Mouse (Mus musculus): ENCODE data around the gene Olfr1428. TPM values are rescaled to one million over a fixed set of nuclear protein-coding genes. Genes with fewer than 3 reads are reported as not detected.

Gene Olfr1428
- polyA plus RNA-seq (2015; fragmentation: Nextera tagmentation; extraction: Ambion mirVana): not detected in 2 replicates

GRCm38 (mm10) chr19:12115797-12116196 lies at the start of gene Olfr1428:
Gene Olfr1428 (minus strand): TSS chr19:12115897.

GRCm38 (mm10) chr19:12123103-12123502 lies 7.4 kb upstream of the Olfr1428 start, which contains the start of gene Olfr76:
Gene Olfr76 (minus strand): TSS chr19:12123203.

GRCm38 (mm10) chr19:12103234-12103633 lies 12.5 kb downstream of the Olfr1428 start, which contains the start of gene Olfr1427:
Gene Olfr1427 (minus strand): TSS chr19:12103334.

GRCm38 (mm10) chr19:12091913-12092312 lies 23.8 kb downstream of the Olfr1428 start, which contains the start of gene Olfr1426:
Gene Olfr1426 (minus strand): TSS chr19:12092013.

GRCm38 (mm10) chr19:12077631-12078030 lies 38.1 kb downstream of the Olfr1428 start, which contains the start of gene Olfr1425:
Gene Olfr1425 (minus strand): TSS chr19:12077731.

GRCm38 (mm10) chr19:12062582-12062981 lies 53.1 kb downstream of the Olfr1428 start, which contains the start of gene Olfr1424:
Gene Olfr1424 (minus strand): TSS chr19:12062682.

Other genes starting within 250 kb of the Olfr1428 start
- not detected in 2 replicates for gene Olfr1419, start 240.8 kb downstream of the Olfr1428 start, polyA plus RNA-seq (2015; fragmentation: Nextera tagmentation; extraction: Ambion mirVana)
- gene Olfr1420, start 229.3 kb downstream of the Olfr1428 start, polyA plus RNA-seq (2015; fragmentation: Nextera tagmentation; extraction: Ambion mirVana): 0.15 TPM in 1 of 2 replicates, not detected in the other
- 7.5 and 9.0 TPM in 2 replicates for gene Patl1, start 203.5 kb downstream of the Olfr1428 start, polyA plus RNA-seq (2015; fragmentation: Nextera tagmentation; extraction: Ambion mirVana)
- gene Osbp, start 150.0 kb downstream of the Olfr1428 start, polyA plus RNA-seq (2015; fragmentation: Nextera tagmentation; extraction: Ambion mirVana): 2.5 and 3.8 TPM in 2 replicates
- gene Olfr1423, start 74.6 kb downstream of the Olfr1428 start, polyA plus RNA-seq (2015; fragmentation: Nextera tagmentation; extraction: Ambion mirVana): 0.02 TPM in 1 of 2 replicates, not detected in the other
- gene Olfr1424, start 53.2 kb downstream of the Olfr1428 start, polyA plus RNA-seq (2015; fragmentation: Nextera tagmentation; extraction: Ambion mirVana): not detected in 2 replicates
- gene Olfr1425, start 38.2 kb downstream of the Olfr1428 start, polyA plus RNA-seq (2015; fragmentation: Nextera tagmentation; extraction: Ambion mirVana): not detected in 2 replicates
- not detected in 2 replicates for gene Olfr1426, start 23.9 kb downstream of the Olfr1428 start, polyA plus RNA-seq (2015; fragmentation: Nextera tagmentation; extraction: Ambion mirVana)
- not detected in 2 replicates for gene Olfr1427, start 12.6 kb downstream of the Olfr1428 start, polyA plus RNA-seq (2015; fragmentation: Nextera tagmentation; extraction: Ambion mirVana)
- not detected in 2 replicates for gene Olfr76, start 7.3 kb upstream of the Olfr1428 start, polyA plus RNA-seq (2015; fragmentation: Nextera tagmentation; extraction: Ambion mirVana)
- not detected in 2 replicates for gene Olfr1555-ps1, start 54.2 kb upstream of the Olfr1428 start, polyA plus RNA-seq (2015; fragmentation: Nextera tagmentation; extraction: Ambion mirVana)
- not detected in 2 replicates for gene Olfr1431, start 84.7 kb upstream of the Olfr1428 start, polyA plus RNA-seq (2015; fragmentation: Nextera tagmentation; extraction: Ambion mirVana)
- gene Olfr1432, start 116.7 kb upstream of the Olfr1428 start, polyA plus RNA-seq (2015; fragmentation: Nextera tagmentation; extraction: Ambion mirVana): not detected in 2 replicates
- gene Olfr262, start 125.8 kb upstream of the Olfr1428 start, polyA plus RNA-seq (2015; fragmentation: Nextera tagmentation; extraction: Ambion mirVana): not detected in 2 replicates
- not detected in 2 replicates for gene Olfr235, start 145.1 kb upstream of the Olfr1428 start, polyA plus RNA-seq (2015; fragmentation: Nextera tagmentation; extraction: Ambion mirVana)
- gene Olfr1434, start 164.0 kb upstream of the Olfr1428 start, polyA plus RNA-seq (2015; fragmentation: Nextera tagmentation; extraction: Ambion mirVana): not detected in 2 replicates
- gene Olfr1436, start 183.2 kb upstream of the Olfr1428 start, polyA plus RNA-seq (2015; fragmentation: Nextera tagmentation; extraction: Ambion mirVana): not detected in 2 replicates
- gene Olfr1437, start 209.2 kb upstream of the Olfr1428 start, polyA plus RNA-seq (2015; fragmentation: Nextera tagmentation; extraction: Ambion mirVana): not detected in 2 replicates
- gene Olfr1438-ps1, start 220.0 kb upstream of the Olfr1428 start, polyA plus RNA-seq (2015; fragmentation: Nextera tagmentation; extraction: Ambion mirVana): not detected in 2 replicates